Mouse (Mus musculus) erythroblast, embryonic 14.5 days (primary cell): Measurements from ENCODE around the gene Rundc1. TPM values are rescaled to one million over a fixed set of nuclear protein-coding genes. Genes with fewer than 3 reads are reported as not detected.
"Not testable (repeated sequence)": the region's sequence is repeated elsewhere in the genome, so short reads cannot be mapped to it uniquely, and the experiment has no call there.

ENCODE experiments used
- H3K27me3 ChIP-seq: 2 replicates; pipeline ENCODE4 v1.6.1; 2012; ENCODE audit warnings: inconsistent platforms; ENCODE audit not compliant: control insufficient read depth
- H3K36me3 ChIP-seq: 2 replicates; pipeline ENCODE4 v1.6.1; 2012; ENCODE audit warnings: mild to moderate bottlenecking, inconsistent platforms; ENCODE audit not compliant: control insufficient read depth
- H3K4me1 ChIP-seq: 2 replicates; pipeline ENCODE4 v1.6.1; 2012; ENCODE audit warnings: inconsistent platforms; ENCODE audit not compliant: control insufficient read depth
- H3K4me3 ChIP-seq: replicated peaks from 2 replicates; pipeline ENCODE3; 2012; ENCODE audit warnings: moderate library complexity, mild to moderate bottlenecking, inconsistent platforms
- H3K9me3 ChIP-seq: 2 replicates; pipeline ENCODE4 v1.6.1; 2012; ENCODE audit warnings: low read length, inconsistent platforms, mixed read lengths; ENCODE audit not compliant: control insufficient read depth
- GATA1 ChIP-seq: IDR thresholded peaks from 2 replicates; pipeline ENCODE4 v1.6.1; 2012; ENCODE audit warnings: low read length, inconsistent platforms, mixed read lengths
- TAL1 ChIP-seq: IDR thresholded peaks from 3 replicates; pipeline ENCODE4 v1.6.1; 2012; ENCODE audit warnings: low read length, inconsistent platforms, mixed read lengths
- polyA plus RNA-seq: library from polyadenylated mRNA; stranded (reverse); fragments of >175 nt; gene quantifications from 2 replicates; pipeline ENCODE4 v1.2.3, GENCODE M21; 2012

The Rundc1 gene
- polyA plus RNA-seq, 1 experiment = 0.20 TPM

- H3K4me3 ChIP-seq = peak within 1 kb of the TSS; percentile 73
- TF ChIP-seq TAL1 = no peak
- peaks cover 35% of the 10 kb centered on the region for H3K36me3 ChIP-seq
- H3K9me3 ChIP-seq = no peaks in the 10 kb centered on the region
- peaks cover 35% of the 10 kb centered on the region for H3K4me1 ChIP-seq
- no peaks in the 10 kb centered on the region for H3K27me3 ChIP-seq
Measured at GRCm38 (mm10) chr11:101442127-101442693, 17.3 kb downstream of the Rundc1 start, which contains the start of gene Rpl27. Gene Rpl27, plus strand, starts transcription at chr11:101442298.

GRCm38 (mm10) chr11:101442760-101443159 is 17.9 kb downstream of the Rundc1 start:
- H3K4me1 ChIP-seq = peaks cover 40% of the 10 kb centered on the region
- peak overlapping the region; percentile 73 for H3K4me3 ChIP-seq
- H3K36me3 ChIP-seq = peaks cover 35% of the 10 kb centered on the region
- H3K9me3 ChIP-seq = no peaks in the 10 kb centered on the region
- TF ChIP-seq GATA1 = no peak
- TF ChIP-seq TAL1 = no peak
- no peaks in the 10 kb centered on the region for H3K27me3 ChIP-seq

- Histone ChIP-seq H3K27me3 (no peaks in the 10 kb centered on the region), H3K4me1 (peaks cover 65% of the 10 kb centered on the region), H3K36me3 (peaks cover 39% of the 10 kb centered on the region), H3K4me3 (no peak overlapping the region), H3K9me3 (no peaks in the 10 kb centered on the region)
- no peak for TF ChIP-seq GATA1
Measured at GRCm38 (mm10) chr11:101446319-101446718, 21.4 kb downstream of the Rundc1 start.

GRCm38 (mm10) chr11:101446860-101447259 is 22.0 kb downstream of the Rundc1 start:
- H3K9me3 ChIP-seq, H3K4me3 ChIP-seq, H3K27me3 ChIP-seq: not testable (repeated sequence)
- peaks cover 69% of the 10 kb centered on the region for H3K4me1 ChIP-seq
- peaks cover 44% of the 10 kb centered on the region for H3K36me3 ChIP-seq

GRCm38 (mm10) chr11:101447786-101448185 is 22.9 kb downstream of the Rundc1 start:
- Histone ChIP-seq H3K4me3 (peak overlapping the region; percentile 88), H3K27me3 (no peaks in the 10 kb centered on the region)
- no peak for TF ChIP-seq GATA1
- TF ChIP-seq TAL1 = no peak

GRCm38 (mm10) chr11:101448274-101448746 is 23.4 kb downstream of the Rundc1 start, which contains the start of gene Ifi35:
Gene Ifi35, plus strand, starts transcription at chr11:101448407.
- peaks cover 43% of the 10 kb centered on the region for H3K36me3 ChIP-seq
- TF ChIP-seq TAL1 = no peak
- TF ChIP-seq GATA1 = no peak
- no peaks in the 10 kb centered on the region for H3K9me3 ChIP-seq
- H3K27me3 ChIP-seq = no peaks in the 10 kb centered on the region
- H3K4me1 ChIP-seq = peaks cover 68% of the 10 kb centered on the region
- peak within 1 kb of the TSS; percentile 88 for H3K4me3 ChIP-seq

More at GRCm38 (mm10) chr11:101447786-101448185, 22.9 kb downstream of the Rundc1 start:
- H3K36me3 ChIP-seq = peaks cover 48% of the 10 kb centered on the region
- no peaks in the 10 kb centered on the region for H3K9me3 ChIP-seq
- H3K4me1 ChIP-seq = peaks cover 73% of the 10 kb centered on the region

GRCm38 (mm10) chr11:101448899-101449298 is 24.0 kb downstream of the Rundc1 start:
- peaks cover 62% of the 10 kb centered on the region for H3K4me1 ChIP-seq
- no peaks in the 10 kb centered on the region for H3K27me3 ChIP-seq
- TF ChIP-seq GATA1 (no peak), TAL1 (no peak)
- H3K4me3 ChIP-seq = peak overlapping the region; percentile 88
- H3K36me3 ChIP-seq = peaks cover 43% of the 10 kb centered on the region
- H3K9me3 ChIP-seq = no peaks in the 10 kb centered on the region

- Histone ChIP-seq H3K36me3 (peaks cover 36% of the 10 kb centered on the region), H3K4me3 (peak overlapping the region; percentile 88), H3K4me1 (peaks cover 55% of the 10 kb centered on the region)
- not testable (repeated sequence) for H3K9me3 ChIP-seq, H3K27me3 ChIP-seq
Measured at GRCm38 (mm10) chr11:101449596-101449995, 24.7 kb downstream of the Rundc1 start.

- Histone ChIP-seq H3K4me3 (no peak overlapping the region), H3K9me3 (no peaks in the 10 kb centered on the region), H3K4me1 (peaks cover 50% of the 10 kb centered on the region), H3K36me3 (peaks cover 30% of the 10 kb centered on the region), H3K27me3 (no peaks in the 10 kb centered on the region)
- TF ChIP-seq TAL1 (no peak), GATA1 (no peak)
Measured at GRCm38 (mm10) chr11:101450394-101450793, 25.5 kb downstream of the Rundc1 start.

- TF ChIP-seq GATA1 (no peak), TAL1 (no peak)
- Histone ChIP-seq H3K36me3 (peaks cover 25% of the 10 kb centered on the region), H3K9me3 (no peaks in the 10 kb centered on the region), H3K4me1 (peaks cover 47% of the 10 kb centered on the region), H3K4me3 (no peak overlapping the region), H3K27me3 (no peaks in the 10 kb centered on the region)
Measured at GRCm38 (mm10) chr11:101451536-101451935, 26.7 kb downstream of the Rundc1 start.
